Mouse (Mus musculus): ENCODE results near the gene Ttc28.

The Ttc28 gene

GRCm38 (mm10) chr5:111163377-111163776 is 283.8 kb downstream of the Ttc28 start:
- no peak for DNase-seq (ENCODE audit: low spot score in 2 of 2)

GRCm38 (mm10) chr5:111164348-111164920 is 284.8 kb downstream of the Ttc28 start:
- DNase-seq (ENCODE audit: low spot score in 2 of 2) = no peak

GRCm38 (mm10) chr5:111170383-111170782 is 290.8 kb downstream of the Ttc28 start:
- DNase-seq (ENCODE audit: low spot score in 2 of 2) = no peak

DNA sequence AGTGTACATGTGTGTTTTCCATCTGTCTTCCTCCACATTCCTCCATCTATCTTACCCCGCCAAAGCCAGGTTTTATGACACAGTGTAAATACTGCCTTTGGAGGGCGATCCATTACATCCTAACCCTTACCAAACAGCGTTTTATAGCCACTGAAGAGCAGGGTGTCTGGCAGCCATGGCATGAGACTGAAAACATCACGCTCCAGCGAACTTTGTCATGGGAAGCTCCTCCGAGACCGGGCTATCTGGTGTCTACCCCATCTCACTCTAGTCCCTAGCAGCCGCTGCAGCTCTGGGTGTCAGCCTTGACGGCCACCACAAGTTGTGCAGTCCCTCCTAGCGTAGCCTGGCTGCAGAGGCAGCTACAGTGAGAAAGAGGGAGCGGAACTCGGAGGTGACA is 295.8 kb downstream of the Ttc28 start:
- no peak for DNase-seq (ENCODE audit: low spot score in 2 of 2)

DNA sequence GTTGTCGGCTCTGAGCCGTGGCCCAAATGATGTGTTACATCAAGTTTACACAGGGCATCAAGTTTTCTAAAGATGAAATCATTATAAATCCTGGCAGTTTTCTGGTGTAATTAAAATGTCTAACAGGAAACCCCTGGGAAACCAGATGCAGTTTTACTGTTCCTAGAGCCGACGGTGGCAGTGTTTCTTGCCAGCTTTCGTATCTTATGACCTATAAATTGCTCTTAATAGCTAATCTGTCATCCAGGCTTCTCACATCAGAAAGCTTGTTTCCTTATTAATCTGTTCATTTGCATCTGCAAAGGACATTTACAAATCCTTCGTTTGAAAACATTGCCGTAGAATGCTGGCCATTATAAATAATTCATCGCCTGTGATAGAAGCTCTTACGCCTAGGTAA is 296.2 kb downstream of the Ttc28 start:
- no peak for DNase-seq (ENCODE audit: low spot score in 2 of 2)

DNA sequence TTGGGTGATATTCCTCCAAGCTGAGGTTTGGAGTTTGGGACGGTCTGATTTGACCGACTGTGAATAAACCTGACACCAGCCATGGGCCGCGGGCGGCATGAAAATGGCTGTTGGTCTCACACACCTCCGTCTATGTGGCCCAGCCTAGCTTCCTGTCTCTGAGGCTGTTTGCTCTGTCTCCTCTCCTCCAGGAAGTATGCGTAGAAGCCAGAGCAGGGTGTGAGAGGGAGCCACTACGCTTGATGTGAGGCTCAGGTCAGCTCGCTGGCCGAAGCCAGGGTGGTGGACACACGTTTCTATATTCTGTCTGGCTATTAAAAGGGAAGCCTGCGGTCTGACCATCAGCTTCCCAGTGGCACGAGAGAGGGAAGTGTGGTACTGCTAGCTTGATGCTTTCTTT is 296.8 kb downstream of the Ttc28 start:
- no peak for DNase-seq (ENCODE audit: low spot score in 2 of 2)

DNA sequence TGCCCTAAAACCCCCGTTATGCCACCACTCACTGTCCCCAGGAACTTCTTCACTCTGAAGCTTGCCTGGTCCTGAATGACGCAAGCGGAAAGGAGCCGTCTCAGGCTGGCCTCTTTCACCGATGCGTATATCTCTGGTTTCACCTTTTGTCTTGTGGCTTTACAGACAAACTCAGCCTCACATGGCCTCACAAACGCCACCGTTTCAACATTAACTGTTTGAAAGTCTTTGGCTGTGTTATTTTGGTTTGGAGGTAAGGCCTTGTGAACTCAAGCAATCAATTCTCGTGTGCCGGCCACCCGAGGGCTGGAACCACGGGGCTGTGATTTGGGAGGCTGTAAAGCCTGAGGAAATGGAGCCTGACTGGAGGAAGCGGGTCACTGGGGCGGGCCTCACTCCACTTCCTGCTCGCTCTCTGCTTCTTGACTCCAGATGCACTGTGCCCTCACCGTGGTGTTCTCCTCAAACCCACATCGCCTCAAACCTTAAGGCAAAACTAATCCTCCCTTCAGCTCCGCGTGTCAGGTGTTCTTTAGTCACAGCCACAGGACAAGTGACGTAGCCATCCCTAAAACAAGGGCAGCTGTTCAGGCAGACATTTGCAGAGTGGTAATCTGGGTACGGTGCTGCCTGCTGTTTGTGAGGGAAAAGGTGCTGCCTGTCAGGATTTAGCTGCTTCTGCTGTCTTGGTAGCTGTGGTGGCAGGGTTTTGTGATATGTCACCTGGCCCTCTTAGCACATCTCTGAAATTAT is 298.9 kb downstream of the Ttc28 start:
- DNase-seq (ENCODE audit: low spot score in 2 of 2) = no peak

DNA sequence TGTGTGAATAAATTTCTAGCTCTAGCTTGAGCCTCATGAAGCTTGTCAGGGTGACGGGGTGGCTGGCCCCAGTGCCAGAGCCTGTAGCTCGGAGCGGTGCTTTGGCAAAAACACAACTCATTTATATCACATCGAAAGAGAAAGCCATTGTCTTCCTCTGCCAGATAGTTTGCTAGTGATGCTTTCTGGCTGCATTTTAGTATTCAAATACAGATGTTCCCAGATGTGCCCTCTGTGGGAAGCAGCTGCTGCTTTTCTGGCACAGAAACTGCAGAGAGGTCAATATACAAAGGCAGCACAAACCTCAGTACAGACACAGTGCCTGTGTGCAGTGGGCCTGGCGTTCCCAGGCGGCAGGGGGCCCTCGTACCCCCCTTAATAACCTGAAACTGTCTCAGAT is 300.0 kb downstream of the Ttc28 start:
- DNase-seq (ENCODE audit: low spot score in 2 of 2) = no peak

DNA sequence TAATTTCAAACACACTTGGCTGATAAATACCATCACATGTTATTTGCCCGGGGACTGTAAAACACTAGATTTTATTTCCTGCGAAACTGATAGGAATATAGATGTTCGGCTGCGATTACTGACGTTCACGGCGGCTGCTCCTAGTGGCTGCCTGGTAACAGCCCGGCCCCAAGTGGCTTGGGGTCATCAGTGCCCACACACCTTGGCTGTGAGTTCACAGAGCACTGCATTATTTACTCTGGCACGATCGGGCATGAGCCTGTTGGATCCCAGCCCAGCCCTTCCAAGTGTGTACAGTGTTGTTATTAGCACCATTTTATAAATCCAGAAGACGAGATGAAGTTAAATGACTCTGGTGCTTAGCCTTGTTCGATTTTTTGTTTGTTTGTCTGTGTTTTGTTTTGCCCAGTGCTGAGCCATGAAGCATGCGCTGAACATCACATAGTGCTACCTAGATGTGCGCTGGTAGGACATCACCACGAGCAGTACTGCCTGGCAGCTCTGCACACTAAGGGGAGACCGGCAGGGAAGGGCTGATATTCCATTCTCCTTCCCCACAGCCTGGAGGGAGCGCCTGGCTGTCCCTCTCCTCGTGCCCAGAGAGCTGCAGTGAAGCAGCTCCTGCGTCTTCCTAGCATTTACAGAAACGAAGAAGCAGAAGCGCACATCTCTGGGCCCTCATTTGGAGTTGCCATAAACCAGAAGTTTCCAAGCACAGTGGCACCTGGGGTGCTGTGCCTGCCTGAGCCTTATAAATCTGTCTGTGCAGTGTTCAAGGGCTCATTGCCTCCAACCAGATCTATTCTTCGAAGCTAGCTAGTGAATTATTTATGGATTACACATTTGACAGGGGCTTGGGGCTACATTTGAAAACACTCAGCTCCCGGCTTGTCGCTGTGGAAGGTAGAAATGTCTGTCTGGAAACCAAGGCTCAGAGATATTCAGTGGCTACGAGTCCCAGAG is 300.8 kb downstream of the Ttc28 start:
- no peak for DNase-seq (ENCODE audit: low spot score in 2 of 2)

DNA sequence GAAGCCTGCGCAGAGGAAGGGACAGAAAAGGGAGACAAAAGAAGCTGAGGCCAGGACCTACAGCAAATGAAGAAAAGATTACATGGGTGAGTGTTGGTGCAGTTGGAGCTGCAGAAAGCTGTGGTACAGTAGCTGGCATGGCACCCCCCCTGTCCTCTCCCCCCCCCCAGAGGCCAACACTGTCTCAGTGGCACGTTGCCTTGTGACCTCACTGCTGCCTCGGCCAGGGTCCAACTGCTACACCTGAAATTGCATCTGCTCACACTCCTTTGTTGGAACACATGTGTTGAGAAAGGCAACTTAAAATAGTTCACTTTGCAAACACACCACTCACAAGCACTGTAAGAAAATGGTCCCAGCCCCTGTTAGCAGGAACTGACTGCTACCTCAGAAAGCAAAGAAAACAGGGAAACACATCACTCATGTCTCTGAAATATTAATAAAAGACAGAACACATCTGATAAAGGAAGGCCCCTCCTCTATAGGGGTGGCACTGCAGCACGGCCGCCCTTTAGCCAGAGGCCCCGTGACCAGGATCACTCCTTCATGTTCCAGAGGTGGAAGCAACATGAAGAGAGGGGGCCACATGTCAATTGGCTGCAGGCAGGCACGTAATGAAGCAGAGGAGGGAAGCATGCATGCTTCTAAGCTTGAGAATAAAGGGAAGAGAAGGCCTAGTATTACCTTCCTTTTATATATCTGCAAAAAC is 301.8 kb downstream of the Ttc28 start:
- no peak for DNase-seq (ENCODE audit: low spot score in 2 of 2)

DNA sequence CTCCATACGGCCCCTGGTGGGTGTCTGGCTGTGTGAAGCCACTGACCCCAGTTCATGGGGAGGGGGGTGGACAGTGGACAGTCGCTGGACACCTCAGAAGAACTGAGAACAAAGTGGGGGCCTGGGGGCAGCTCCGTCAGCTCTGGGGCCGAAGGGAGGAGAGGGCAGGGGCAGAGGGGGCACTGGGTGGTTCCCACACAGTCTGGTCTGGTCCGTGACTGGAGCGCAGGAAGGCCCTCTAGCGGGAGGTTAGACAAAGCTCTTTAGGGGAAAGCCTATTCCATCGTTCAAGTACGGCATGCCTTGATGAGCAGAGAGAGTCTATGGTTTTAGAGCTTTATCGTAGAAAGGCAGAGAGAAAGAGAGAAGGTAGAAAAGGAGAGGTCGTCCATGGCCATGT is 307.0 kb downstream of the Ttc28 start:
- DNase-seq (ENCODE audit: low spot score in 2 of 2) = no peak

GRCm38 (mm10) chr5:111191972-111192371 is 312.4 kb downstream of the Ttc28 start:
- no peak for DNase-seq (ENCODE audit: low spot score in 2 of 2)

DNA sequence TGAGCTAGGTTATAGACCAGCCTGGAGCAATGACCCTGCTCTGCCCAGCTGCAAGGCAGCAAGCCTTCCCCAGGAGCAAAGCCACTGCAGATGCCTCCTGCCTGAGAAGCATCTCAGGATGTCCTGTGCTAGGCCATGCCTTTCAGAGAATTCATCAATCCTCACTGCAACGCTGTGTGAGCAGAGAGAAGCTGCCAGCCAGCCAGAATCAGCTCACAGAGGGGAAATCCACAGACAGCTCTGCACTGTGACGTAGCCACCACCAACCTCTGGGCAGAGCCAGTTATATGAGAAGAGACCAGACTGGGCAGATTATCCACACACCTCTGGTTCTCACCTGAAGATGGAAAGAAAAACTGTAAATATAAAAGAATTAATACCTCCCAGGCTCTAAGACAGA is 315.2 kb downstream of the Ttc28 start:
- DNase-seq (ENCODE audit: low spot score in 2 of 2) = no peak

DNA sequence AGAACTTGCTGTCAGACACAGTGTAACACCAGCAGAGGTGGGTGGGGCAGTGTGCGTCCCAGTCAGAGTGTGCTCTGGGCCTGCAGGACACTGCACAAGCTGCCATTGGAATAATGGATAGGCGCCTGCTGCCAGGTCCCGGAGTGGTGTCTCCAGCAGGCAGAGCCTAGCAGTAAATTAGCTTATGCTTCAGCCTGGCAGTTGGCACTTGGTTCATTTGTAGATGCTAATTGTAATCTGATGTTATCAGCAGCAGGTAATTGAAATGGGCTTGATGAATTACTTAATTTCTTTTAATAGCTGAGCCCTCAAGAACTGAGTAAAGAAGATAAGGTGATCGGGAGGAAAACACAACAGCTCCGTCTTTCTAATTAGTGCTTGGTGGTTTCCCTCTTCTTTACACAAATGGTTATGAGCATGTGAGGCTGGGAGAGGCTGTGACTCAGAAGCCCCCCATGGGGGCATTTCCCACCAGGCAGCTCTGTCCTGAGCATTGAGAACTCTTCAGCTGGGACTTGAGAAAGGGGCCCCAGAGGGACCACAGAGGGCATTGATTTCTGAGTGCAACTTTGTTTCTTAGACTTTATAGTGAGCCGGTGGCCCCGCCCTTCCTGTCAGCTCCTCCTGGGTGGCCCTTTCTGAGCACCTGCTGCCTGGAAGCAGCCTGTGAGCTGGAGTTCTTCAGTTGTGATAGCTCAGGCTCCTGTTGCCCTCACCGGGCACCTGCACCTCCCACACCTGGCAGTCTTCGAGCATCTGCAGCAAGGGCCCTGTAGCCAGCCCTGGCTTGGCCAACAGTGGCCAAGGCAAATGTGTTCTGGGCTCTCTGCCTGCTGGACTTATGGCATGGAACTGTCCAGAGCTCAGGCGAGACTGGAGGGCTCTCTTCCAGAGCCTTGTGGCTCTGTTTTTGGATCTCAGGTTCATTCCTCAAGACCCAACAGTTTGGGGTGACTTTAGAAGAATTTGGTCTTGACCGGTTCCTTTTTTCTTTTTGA is 316.2 kb downstream of the Ttc28 start:
- DNase-seq (ENCODE audit: low spot score in 2 of 2) = peak in 1 of 2 experiments; percentile 38

- DNase-seq (ENCODE audit: low spot score in 2 of 2) = no peak
Measured at GRCm38 (mm10) chr5:111197727-111198126, 318.1 kb downstream of the Ttc28 start.

DNA sequence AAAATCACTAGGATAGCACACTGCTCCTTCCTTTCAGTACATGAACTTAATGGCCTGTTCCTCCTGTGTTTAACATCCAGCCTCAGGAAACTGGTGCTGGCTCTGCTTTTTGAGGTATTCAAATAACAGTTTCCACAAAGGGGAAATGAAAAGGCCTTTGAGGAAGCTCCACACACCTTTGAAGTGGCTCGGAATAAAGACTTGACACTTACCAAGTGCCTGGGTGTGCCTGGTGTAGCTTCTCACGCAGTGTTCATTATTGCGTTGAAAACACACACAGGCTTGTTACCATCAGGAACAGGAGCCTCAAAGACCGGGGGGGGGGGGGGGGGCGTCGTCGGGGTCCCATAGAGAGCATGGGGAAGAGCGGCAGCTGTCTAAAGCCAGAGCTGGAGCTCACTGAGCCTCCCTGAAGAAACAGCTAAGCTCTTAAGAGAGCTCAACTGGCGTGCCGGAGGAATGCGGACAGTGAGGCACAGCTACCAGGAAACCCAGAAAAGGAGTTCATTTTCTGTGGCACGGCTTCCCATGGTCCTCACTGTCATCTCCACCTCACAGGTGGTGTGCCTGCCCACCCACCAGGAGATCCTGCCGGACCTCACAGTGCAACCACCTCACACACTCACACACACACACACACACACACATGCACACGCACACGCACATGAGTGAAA is 320.7 kb downstream of the Ttc28 start:
- no peak for DNase-seq (ENCODE audit: low spot score in 2 of 2)

- DNase-seq (ENCODE audit: low spot score in 2 of 2) = peak in 1 of 2 experiments; percentile 71
Measured at GRCm38 (mm10) chr5:111200915-111201610, 321.5 kb downstream of the Ttc28 start.

GRCm38 (mm10) chr5:111204221-111204620 is 324.6 kb downstream of the Ttc28 start:
- no peak for DNase-seq (ENCODE audit: low spot score in 2 of 2)

GRCm38 (mm10) chr5:111204976-111205586 is 325.5 kb downstream of the Ttc28 start:
- no peak for DNase-seq (ENCODE audit: low spot score in 2 of 2)

Measured in cerebellum, postnatal 4 days (tissue).